Mouse (Mus musculus) bone marrow macrophage, adult 2 months (primary cell): Measurements from ENCODE around the gene B3gnt7.

Source experiments
- CTCF ChIP-seq: IDR thresholded peaks from 2 replicates; pipeline ENCODE4 v1.5.1; 2012; ENCODE audit warnings: low read depth, mild to moderate bottlenecking, low read length, moderate library complexity
- POLR2A ChIP-seq: IDR thresholded peaks from 2 replicates; pipeline ENCODE4 v1.6.1; 2012; ENCODE audit warnings: mild to moderate bottlenecking, low read depth, low read length, borderline replicate concordance

DNA sequence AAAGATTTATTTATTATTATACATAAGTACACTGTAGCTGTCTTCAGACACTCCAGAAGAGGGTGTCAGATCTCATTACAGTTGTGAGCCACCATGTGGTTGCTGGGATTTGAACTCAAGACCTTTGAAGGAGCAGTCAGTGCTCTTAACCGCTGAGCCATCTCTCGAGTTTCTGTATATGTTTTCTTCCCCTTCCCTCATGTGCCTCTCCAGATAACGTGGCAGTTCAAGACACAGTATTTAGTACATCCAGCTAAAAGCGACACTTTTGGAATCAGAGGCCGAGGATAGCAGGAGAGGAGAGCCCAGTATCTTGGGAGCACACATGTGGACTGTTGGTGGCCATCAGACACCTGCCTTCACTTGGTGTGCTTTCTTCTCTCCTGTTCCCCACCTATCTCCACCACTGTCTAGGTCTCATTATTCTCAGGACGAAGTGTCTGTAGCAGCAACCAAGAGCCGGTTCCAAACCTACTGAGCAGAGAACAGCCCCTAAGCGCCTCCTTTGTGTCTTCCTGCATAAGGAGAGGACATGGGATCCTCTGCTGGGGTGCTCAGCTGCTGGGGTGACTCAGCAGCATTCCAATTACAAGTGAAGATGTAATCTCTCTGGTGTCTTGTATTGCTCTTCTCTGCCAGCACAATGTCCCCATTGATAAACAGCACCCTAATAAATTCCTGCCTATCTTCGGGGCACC is 34.0 kb upstream of the B3gnt7 start:
- TF ChIP-seq CTCF, result no peak
- TF ChIP-seq POLR2A, result no peak
